Mouse (Mus musculus) myocyte (in vitro differentiated cells): ENCODE results near the gene Olfr509.

Experiments used
- CEBPB ChIP-seq: IDR thresholded peaks from 2 replicates; pipeline ENCODE4 v1.6.1; 2011; ENCODE audit warnings: mild to moderate bottlenecking, moderate library complexity; ENCODE audit not compliant: poor library complexity, insufficient read depth, severe bottlenecking
- E2F4 ChIP-seq: IDR thresholded peaks from one replicate; pipeline ENCODE4 v1.6.1; 2011; ENCODE audit warnings: mild to moderate bottlenecking, control low read depth, moderate library complexity; ENCODE audit not compliant: insufficient read depth
- MAX ChIP-seq: IDR thresholded peaks from one replicate; pipeline ENCODE4 v1.6.1; 2011; ENCODE audit warnings: low read depth, mild to moderate bottlenecking, control low read depth
- MYOD1 ChIP-seq, 3 experiments: IDR thresholded peaks; one replicate each; pipeline ENCODE4 v1.6.1; 2011; ENCODE audit warnings: control low read depth in 2 of 3, low read depth in 2 of 3, mild to moderate bottlenecking in 2 of 3, moderate library complexity in 1 of 3; ENCODE audit not compliant: insufficient read length in 2 of 3, control insufficient read depth in 1 of 3
- MYOG ChIP-seq, 3 experiments: IDR thresholded peaks; one replicate each; pipeline ENCODE4 v1.6.1; 2011; ENCODE audit warnings: control low read depth in 2 of 3, low read depth in 2 of 3, mild to moderate bottlenecking in 2 of 3; ENCODE audit not compliant: insufficient read length in 2 of 3, control insufficient read depth in 1 of 3, insufficient read depth in 1 of 3
- POLR2A ChIP-seq: IDR thresholded peaks from one replicate; pipeline ENCODE4 v1.6.1; 2011; ENCODE audit warnings: low read depth, mild to moderate bottlenecking, control low read depth, moderate library complexity; ENCODE audit not compliant: insufficient read length
- POLR2AphosphoS2 ChIP-seq: IDR thresholded peaks from one replicate; pipeline ENCODE4 v1.6.1; 2011; ENCODE audit warnings: low read depth, control low read depth; ENCODE audit not compliant: insufficient read length
- SRF ChIP-seq: IDR thresholded peaks from one replicate; pipeline ENCODE4 v1.6.1; 2011; ENCODE audit warnings: low read depth; ENCODE audit not compliant: control insufficient read depth, insufficient read length
- TCF12 ChIP-seq: IDR thresholded peaks from one replicate; pipeline ENCODE4 v1.6.1; 2011; ENCODE audit warnings: mild to moderate bottlenecking, control low read depth; ENCODE audit not compliant: poor library complexity, insufficient read depth, severe bottlenecking
- USF1 ChIP-seq: IDR thresholded peaks from one replicate; pipeline ENCODE4 v1.6.1; 2011; ENCODE audit warnings: low read depth, mild to moderate bottlenecking, control low read depth, moderate library complexity

DNA sequence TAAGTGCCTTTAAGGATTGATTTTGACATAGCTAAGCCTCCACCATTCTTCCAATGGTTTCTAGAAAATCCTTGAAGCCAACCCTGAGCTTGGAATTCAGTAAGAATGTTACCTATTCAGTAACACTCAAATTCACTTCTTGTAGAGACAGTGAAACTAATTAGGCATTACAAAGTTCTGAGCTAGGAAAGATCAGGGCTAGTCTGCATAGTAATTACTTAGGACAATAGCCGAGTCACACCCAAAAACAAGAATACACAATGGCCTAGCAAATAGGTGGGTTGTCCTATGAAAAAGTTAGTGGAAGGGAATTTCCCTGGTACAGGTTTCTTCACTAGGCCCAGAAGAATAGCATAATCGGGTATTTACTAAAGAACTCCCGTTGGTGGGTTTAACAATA, 10.7 kb upstream of the Olfr509 start:
- TF ChIP-seq POLR2A (no peak), TCF12 (no peak), SRF (no peak), MYOG (IDR thresholded peaks at IDR 0.05; ENCODE audit: control insufficient read depth in 1 of 3, insufficient read depth in 1 of 3, insufficient read length in 2 of 3, low read depth in 2 of 3) (no peak), POLR2AphosphoS2 (no peak), CEBPB (no peak), MYOD1 (IDR thresholded peaks at IDR 0.05; ENCODE audit: control insufficient read depth in 1 of 3, insufficient read length in 2 of 3, low read depth in 2 of 3) (no peak), MAX (no peak), E2F4 (no peak), USF1 (no peak)
